Mouse (Mus musculus) intestine, postnatal 0 days (tissue): Measurements from ENCODE around the gene Pde8b. TPM values are rescaled to one million over a fixed set of nuclear protein-coding genes. Genes with fewer than 3 reads are reported as not detected.

Experiments used
- ATAC-seq: fragments of 200-750 bp; cut with Nextera tagmentation; 2 replicates; pipeline ENCODE4 v1.8.0; 2017; ENCODE audit warnings: mild to moderate bottlenecking, moderate TSS enrichment, moderate library complexity
- H3K27ac ChIP-seq: fragments of 300-500 bp; sonication (generic); 2 replicates; pipeline ENCODE4 v1.5.1; 2014; ENCODE audit warnings: mild to moderate bottlenecking, low read depth, low read length, moderate library complexity
- H3K27me3 ChIP-seq: fragments of 300-500 bp; sonication (generic); replicated peaks from 2 replicates; pipeline ENCODE4 v1.6.1; 2014; ENCODE audit warnings: low read length, mixed read lengths; ENCODE audit not compliant: control insufficient read depth, insufficient read depth
- H3K36me3 ChIP-seq: fragments of 300-500 bp; sonication (generic); 2 replicates; pipeline ENCODE4 v1.6.1; 2014; ENCODE audit warnings: mild to moderate bottlenecking, moderate library complexity; ENCODE audit not compliant: control insufficient read depth, insufficient read depth
- H3K4me1 ChIP-seq: fragments of 300-500 bp; sonication (generic); replicated peaks from 2 replicates; pipeline ENCODE4 v1.6.1; 2014; ENCODE audit warnings: antibody characterized with exemption, low read length, mixed read lengths; ENCODE audit not compliant: control insufficient read depth, insufficient read depth
- H3K4me2 ChIP-seq: fragments of 300-500 bp; sonication (generic); replicated peaks from 2 replicates; pipeline ENCODE4 v1.6.1; 2014; ENCODE audit warnings: low read depth, mild to moderate bottlenecking, moderate library complexity
- H3K4me3 ChIP-seq: fragments of 300-500 bp; sonication (generic); 2 replicates; pipeline ENCODE4 v1.5.1; 2014; ENCODE audit warnings: low read depth, low read length
- H3K9ac ChIP-seq: fragments of 300-500 bp; sonication (generic); 2 replicates; pipeline ENCODE4 v1.6.1; 2014; ENCODE audit warnings: mild to moderate bottlenecking, low read depth, low read length
- H3K9me3 ChIP-seq: fragments of 300-500 bp; sonication (generic); 2 replicates; pipeline ENCODE4 v1.6.1; 2016; ENCODE audit warnings: mixed run types; ENCODE audit not compliant: control insufficient read depth
- CTCF ChIP-seq: sonication (generic); IDR thresholded peaks from 2 replicates; pipeline ENCODE4 v1.5.1; 2016; ENCODE audit warnings: low read depth, mild to moderate bottlenecking, control low read depth, antibody characterized with exemption, moderate library complexity
- WGBS: fragments of 180-500 bp; shearing (Covaris S2); extraction: QIAGEN DNeasy Blood & Tissue Kit; methylation state at CpG from one replicate; pipeline ENCODE4 v1.1.7; 2014; 5-methylcytosine and 5-hydroxymethylcytosine counted together
- polyA plus RNA-seq: library from polyadenylated mRNA; unstranded; fragments of >200 nt; fragmentation: Nextera tagmentation; extraction: Ambion mirVana; gene quantifications from 2 replicates; pipeline ENCODE4 v1.2.1, GENCODE M21; 2015

Gene Pde8b
- polyA plus RNA-seq, 1 experiment from 2014 or later = 6.2 TPM

DNA sequence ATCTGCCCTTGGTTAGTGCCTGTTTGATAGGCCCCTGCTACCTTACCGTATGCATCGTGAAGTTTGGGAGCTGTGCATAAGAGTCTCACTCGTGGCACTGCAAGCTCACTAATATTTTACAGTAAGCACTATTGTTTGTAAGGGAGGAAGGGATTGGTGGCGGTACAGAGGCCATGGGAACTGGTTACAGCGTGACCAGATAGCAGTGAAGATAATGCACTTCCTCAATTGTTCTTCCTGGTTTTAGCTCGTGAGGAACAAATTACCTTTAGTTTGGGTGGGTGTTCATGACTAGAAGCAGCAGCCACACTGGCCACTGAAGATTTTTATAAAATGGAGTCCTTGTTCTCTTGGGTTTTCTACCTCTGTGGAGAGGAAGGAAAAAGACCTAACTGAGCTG, 230.8 kb downstream of the Pde8b start:
- peaks cover 33% of the 10 kb centered on the region for H3K36me3 ChIP-seq
- H3K27me3 ChIP-seq = no peaks in the 10 kb centered on the region
- H3K4me1 ChIP-seq = no peaks in the 10 kb centered on the region
- no peak overlapping the region for H3K27ac ChIP-seq
- no peak for TF ChIP-seq CTCF
- H3K9ac ChIP-seq = no peak overlapping the region
- no peaks in the 10 kb centered on the region for H3K9me3 ChIP-seq
- no peak for ATAC-seq
- WGBS = 61% methylated on average over 6 of the region's 6 CpGs
- H3K4me2 ChIP-seq = no peak overlapping the region
- no peak overlapping the region for H3K4me3 ChIP-seq

DNA sequence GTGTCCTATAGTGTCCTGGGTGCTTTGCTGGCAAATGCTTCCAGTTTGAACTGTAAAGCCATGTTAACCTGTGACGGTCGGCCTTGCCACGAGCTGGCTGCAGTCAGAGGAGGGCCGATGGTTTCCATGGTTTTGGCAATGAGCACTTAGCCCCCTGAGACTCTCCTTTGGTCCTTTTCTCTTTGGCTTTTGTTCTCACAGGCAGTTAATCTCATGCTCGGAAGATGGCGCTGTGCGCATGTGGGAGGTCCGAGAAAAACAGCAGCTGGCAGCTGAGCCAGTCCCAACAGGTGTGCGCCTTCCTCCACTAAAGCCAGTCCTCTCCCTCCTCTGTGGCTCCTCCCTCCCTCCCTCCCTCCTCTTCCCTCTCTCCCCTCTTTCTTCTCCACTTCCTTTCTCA, 232.2 kb downstream of the Pde8b start:
- 10% methylated on average over 9 of the region's 9 CpGs for WGBS
- Histone ChIP-seq H3K27ac (no peak overlapping the region), H3K9ac (no peak overlapping the region), H3K4me2 (no peak overlapping the region), H3K4me3 (no peak overlapping the region), H3K36me3 (peaks cover 28% of the 10 kb centered on the region), H3K4me1 (no peaks in the 10 kb centered on the region), H3K27me3 (no peaks in the 10 kb centered on the region), H3K9me3 (no peaks in the 10 kb centered on the region)
- peak; percentile 67 for ATAC-seq
- TF ChIP-seq CTCF = peak; percentile 90

DNA sequence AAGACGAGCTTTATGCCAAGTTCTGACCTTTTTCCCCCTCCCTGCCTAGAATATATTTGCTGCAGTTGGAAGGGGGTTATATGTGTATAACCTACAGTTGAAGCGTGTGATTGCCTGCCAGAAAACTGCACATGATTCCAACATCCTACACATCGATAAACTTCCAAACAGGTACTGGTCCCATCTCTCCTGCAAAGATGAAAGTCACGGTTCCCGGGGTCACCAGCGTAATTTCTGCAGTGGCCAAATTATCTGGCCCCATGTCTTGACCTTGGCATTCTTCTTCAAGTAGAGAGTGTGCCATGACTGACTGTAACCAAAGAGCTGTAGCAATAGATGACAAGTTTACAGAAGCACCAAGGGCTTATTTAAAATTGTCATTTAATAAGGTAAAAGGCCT, 232.9 kb downstream of the Pde8b start:
- no peak overlapping the region for H3K4me2 ChIP-seq
- no peak overlapping the region for H3K9ac ChIP-seq
- H3K27me3 ChIP-seq = no peaks in the 10 kb centered on the region
- peaks cover 25% of the 10 kb centered on the region for H3K36me3 ChIP-seq
- H3K9me3 ChIP-seq = no peaks in the 10 kb centered on the region
- H3K4me3 ChIP-seq = no peak overlapping the region
- no peaks in the 10 kb centered on the region for H3K4me1 ChIP-seq
- H3K27ac ChIP-seq = no peak overlapping the region
- TF ChIP-seq CTCF = no peak
- no peak for ATAC-seq
- 90% methylated on average over 6 of the region's 6 CpGs for WGBS

DNA sequence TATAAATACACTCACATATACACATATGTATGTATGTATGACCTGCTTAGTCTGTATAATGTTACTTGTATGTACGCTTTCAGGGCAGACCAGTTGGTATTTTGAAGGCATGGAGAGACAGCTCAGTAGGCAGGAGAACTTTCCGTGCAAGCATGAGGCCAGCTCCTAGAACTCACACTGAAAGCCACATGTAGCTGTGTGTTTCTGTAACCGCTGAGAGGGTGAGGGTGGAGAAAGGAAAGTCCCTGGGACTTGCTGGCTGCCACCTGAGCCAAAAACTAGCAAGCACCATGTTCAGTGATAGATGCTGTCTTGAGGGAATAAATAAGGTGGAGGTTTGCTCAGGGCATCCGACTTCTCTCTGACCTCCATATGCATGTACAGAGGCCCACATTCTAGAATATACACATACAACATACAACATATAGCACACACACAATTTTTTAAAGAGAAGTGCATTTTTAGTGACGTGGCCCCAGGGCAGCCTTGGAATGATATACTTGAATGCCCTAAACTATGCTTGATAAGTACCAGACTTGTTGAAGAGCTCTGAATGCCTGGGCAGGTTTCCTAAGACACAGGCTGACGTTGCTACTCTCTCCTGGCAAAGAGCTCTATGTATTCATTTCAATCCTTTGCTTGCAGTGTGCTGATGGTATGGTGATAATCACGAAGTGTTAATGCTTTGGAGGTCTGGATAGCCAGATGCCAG, 238.4 kb downstream of the Pde8b start:
- Histone ChIP-seq H3K4me1 (no peaks in the 10 kb centered on the region), H3K27me3 (no peaks in the 10 kb centered on the region), H3K9me3 (no peaks in the 10 kb centered on the region), H3K9ac (no peak overlapping the region), H3K36me3 (peaks cover 29% of the 10 kb centered on the region), H3K4me2 (no peak overlapping the region), H3K4me3 (no peak overlapping the region), H3K27ac (no peak overlapping the region)
- no peak for ATAC-seq
- 85% methylated on average over 7 of the region's 7 CpGs for WGBS
- TF ChIP-seq CTCF = no peak

DNA sequence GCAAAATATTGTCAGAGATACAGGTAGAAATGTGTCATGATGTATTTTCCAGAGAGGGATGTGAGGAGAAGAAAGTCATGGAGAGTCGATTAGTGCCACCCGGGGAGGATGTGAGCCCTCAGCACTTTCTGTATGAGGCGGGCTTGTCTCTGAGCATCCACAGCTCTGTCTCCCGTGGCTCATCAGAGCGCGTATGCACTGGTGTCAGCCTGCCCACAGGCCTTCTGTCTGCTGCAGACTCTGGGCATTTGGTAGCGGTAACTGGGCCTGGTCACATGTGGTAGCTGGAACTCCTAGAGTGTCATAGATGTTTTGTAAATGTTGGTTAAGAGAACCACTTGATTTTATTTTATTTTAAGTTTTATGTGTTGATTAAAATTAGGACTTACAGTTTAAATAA, 240.9 kb downstream of the Pde8b start:
- Histone ChIP-seq H3K27me3 (no peaks in the 10 kb centered on the region), H3K36me3 (peaks cover 21% of the 10 kb centered on the region), H3K9ac (no peak overlapping the region), H3K9me3 (no peaks in the 10 kb centered on the region), H3K4me2 (no peak overlapping the region), H3K4me1 (no peaks in the 10 kb centered on the region), H3K4me3 (no peak overlapping the region), H3K27ac (no peak overlapping the region)
- WGBS = 88% methylated on average over 7 of the region's 7 CpGs
- ATAC-seq = no peak
- TF ChIP-seq CTCF = no peak

DNA sequence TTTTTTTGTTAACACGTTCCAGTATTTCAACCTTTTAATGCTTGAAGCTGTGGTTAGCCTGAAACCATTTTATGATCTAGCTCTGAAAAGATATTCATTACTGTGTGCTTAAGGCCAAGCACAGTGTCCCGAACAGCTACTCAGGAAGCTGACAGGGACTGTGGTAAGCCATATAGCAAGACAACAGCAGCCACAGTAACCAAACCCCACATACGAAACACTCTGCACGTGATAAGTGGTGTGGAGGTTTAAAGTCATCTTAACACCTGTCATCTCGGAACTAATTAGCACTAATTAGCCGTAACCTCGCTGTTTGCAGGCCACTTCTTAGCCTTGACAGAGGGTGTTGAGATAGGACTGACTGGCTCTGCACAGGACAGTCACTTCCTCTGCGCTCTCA, 242.9 kb downstream of the Pde8b start:
- Histone ChIP-seq H3K27ac (no peak overlapping the region), H3K9me3 (no peaks in the 10 kb centered on the region), H3K4me1 (no peaks in the 10 kb centered on the region), H3K36me3 (peaks cover 20% of the 10 kb centered on the region), H3K4me2 (no peak overlapping the region), H3K4me3 (no peak overlapping the region), H3K27me3 (no peaks in the 10 kb centered on the region), H3K9ac (no peak overlapping the region)
- no peak for TF ChIP-seq CTCF
- 80% methylated on average over 8 of the region's 8 CpGs for WGBS
- no peak for ATAC-seq
